Mouse (Mus musculus) embryonic fibroblast, embryonic 13.5 days (primary cell): ENCODE measurements around the gene Trpm3.

Experiments used
- CTCF ChIP-seq: IDR thresholded peaks from 2 replicates; pipeline ENCODE4 v1.5.1; 2011; ENCODE audit warnings: mild to moderate bottlenecking, control low read depth, low read length, moderate library complexity, borderline replicate concordance; ENCODE audit not compliant: insufficient read depth
- POLR2A ChIP-seq: IDR thresholded peaks from 2 replicates; pipeline ENCODE4 v1.6.1; 2011; ENCODE audit warnings: low read depth, mild to moderate bottlenecking, control low read depth, low read length, moderate library complexity

GRCm38 (mm10) chr19:22386890-22387289 is 248.0 kb downstream of the Trpm3 start:
- TF ChIP-seq POLR2A: no peak
- TF ChIP-seq CTCF: no peak
